Mouse (Mus musculus): Measurements from ENCODE around the gene Ap5z1.

DNA sequence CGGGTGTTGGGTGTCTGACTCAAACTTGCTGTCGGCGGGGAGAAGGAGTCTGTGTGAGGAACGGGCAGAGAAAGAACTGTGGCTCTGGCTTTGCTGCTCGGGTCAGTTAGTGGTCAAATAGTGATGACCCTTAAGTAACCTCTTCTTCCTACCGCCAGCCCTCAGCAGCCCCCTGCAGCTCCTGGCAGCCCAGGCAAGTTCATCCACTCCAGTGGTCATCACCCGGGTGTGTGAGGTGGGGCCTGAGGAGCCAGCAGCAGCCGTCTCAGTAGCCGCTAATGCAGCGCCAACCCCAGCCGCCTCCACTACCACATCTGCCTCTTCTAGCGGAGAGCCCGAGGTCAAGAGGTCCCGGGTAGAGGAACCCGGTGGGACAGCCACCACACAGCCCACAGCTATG, 7.4 kb upstream of the Ap5z1 start:
- TF ChIP-seq CTCF (IDR thresholded peaks at IDR 0.05; ENCODE audit: insufficient read depth, low read length) (no peak), POLR2A (IDR thresholded peaks at IDR 0.05; ENCODE audit: borderline replicate concordance, extremely low read depth, low read depth, low read length) (no peak)

All from lung, adult 2 months (tissue).